Mouse (Mus musculus): ENCODE data around the gene Kif22. TPM values are rescaled to one million over a fixed set of nuclear protein-coding genes. Genes with fewer than 3 reads are reported as not detected.

The Kif22 gene
- 16.5 TPM for polyA plus RNA-seq (2017; shearing (Covaris generic))

GRCm38 (mm10) chr7:127041851-127042672, at the start of gene Kif22:
Kif22 (minus strand) TSS chr7:127042471.

GRCm38 (mm10) chr7:127091114-127091896, 49.0 kb upstream of the Kif22 start, which contains the start of gene AI467606:
AI467606 (plus strand) TSS chr7:127091359.

GRCm38 (mm10) chr7:127087278-127088010, 45.2 kb upstream of the Kif22 start, which contains the start of gene Zg16:
Zg16 (minus strand) TSS chr7:127087328.

GRCm38 (mm10) chr7:127026984-127027726, 15.1 kb downstream of the Kif22 start, which contains the start of gene Maz:
Maz (minus strand) TSS chr7:127027037.

GRCm38 (mm10) chr7:127020901-127021562, 21.2 kb downstream of the Kif22 start, which contains the start of the genes Gm42742 and Prrt2:
Gm42742 (minus strand) TSS chr7:127021097.
Prrt2 (minus strand) TSS chr7:127021211.

GRCm38 (mm10) chr7:127016971-127017949, 25.0 kb downstream of the Kif22 start, which contains the start of gene Pagr1a:
Pagr1a (minus strand) TSS chr7:127017352.

GRCm38 (mm10) chr7:127016481-127016485, 26.0 kb downstream of the Kif22 start, which contains the start of gene Pagr1b:
Pagr1b (minus strand) TSS chr7:127016484.

GRCm38 (mm10) chr7:127014320-127014719, 28.0 kb downstream of the Kif22 start, which contains the start of gene Mvp:
Mvp (minus strand) TSS chr7:127014621.

Other genes with a start within 250 kb of the Kif22 start
- 458 TPM for gene Ppp4c, start 250.0 kb downstream of the Kif22 start, polyA plus RNA-seq (2017; shearing (Covaris generic))
- gene Fam57b, start 244.8 kb downstream of the Kif22 start, polyA plus RNA-seq (2017; shearing (Covaris generic)) = not detected
- not detected for gene 4930451I11Rik, start 210.8 kb downstream of the Kif22 start, polyA plus RNA-seq (2017; shearing (Covaris generic))
- gene Doc2a, start 195.1 kb downstream of the Kif22 start, polyA plus RNA-seq (2017; shearing (Covaris generic)) = not detected
- gene Hirip3, start 180.5 kb downstream of the Kif22 start, polyA plus RNA-seq (2017; shearing (Covaris generic)) = 18.3 TPM
- gene Ino80e, start 180.1 kb downstream of the Kif22 start, polyA plus RNA-seq (2017; shearing (Covaris generic)) = 103 TPM
- 71.5 TPM for gene Taok2, start 157.8 kb downstream of the Kif22 start, polyA plus RNA-seq (2017; shearing (Covaris generic))
- gene Tmem219, start 119.6 kb downstream of the Kif22 start, polyA plus RNA-seq (2017; shearing (Covaris generic)) = 50.5 TPM
- 12.3 TPM for gene Kctd13, start 113.6 kb downstream of the Kif22 start, polyA plus RNA-seq (2017; shearing (Covaris generic))
- not detected for gene Asphd1, start 92.9 kb downstream of the Kif22 start, polyA plus RNA-seq (2017; shearing (Covaris generic))
- 0.65 TPM for gene Sez6l2, start 91.9 kb downstream of the Kif22 start, polyA plus RNA-seq (2017; shearing (Covaris generic))
- gene Cdipt, start 66.6 kb downstream of the Kif22 start, polyA plus RNA-seq (2017; shearing (Covaris generic)) = 358 TPM
- 3.1 TPM for gene Cdiptos, start 66.4 kb downstream of the Kif22 start, polyA plus RNA-seq (2017; shearing (Covaris generic))
- gene Mvp, start 27.9 kb downstream of the Kif22 start, polyA plus RNA-seq (2017; shearing (Covaris generic)) = 61.2 TPM
- gene Pagr1b, start 26.0 kb downstream of the Kif22 start, polyA plus RNA-seq (2017; shearing (Covaris generic)) = 1.2 TPM
- 166 TPM for gene Pagr1a, start 25.1 kb downstream of the Kif22 start, polyA plus RNA-seq (2017; shearing (Covaris generic))
- 47.3 TPM for gene Gm42742, start 21.4 kb downstream of the Kif22 start, polyA plus RNA-seq (2017; shearing (Covaris generic))
- gene Prrt2, start 21.3 kb downstream of the Kif22 start, polyA plus RNA-seq (2017; shearing (Covaris generic)) = 27.4 TPM
- 27.5 TPM for gene Maz, start 15.4 kb downstream of the Kif22 start, polyA plus RNA-seq (2017; shearing (Covaris generic))
- gene Zg16, start 44.9 kb upstream of the Kif22 start, polyA plus RNA-seq (2017; shearing (Covaris generic)) = not detected
- 449 TPM for gene AI467606, start 48.9 kb upstream of the Kif22 start, polyA plus RNA-seq (2017; shearing (Covaris generic))
- 19.6 TPM for gene Qprt, start 79.8 kb upstream of the Kif22 start, polyA plus RNA-seq (2017; shearing (Covaris generic))
- gene Spn, start 95.4 kb upstream of the Kif22 start, polyA plus RNA-seq (2017; shearing (Covaris generic)) = 78.6 TPM
- gene Cd2bp2, start 153.6 kb upstream of the Kif22 start, polyA plus RNA-seq (2017; shearing (Covaris generic)) = 89.7 TPM
- 11.7 TPM for gene Tbc1d10b, start 166.0 kb upstream of the Kif22 start, polyA plus RNA-seq (2017; shearing (Covaris generic))
- 18.9 TPM for gene Mylpf, start 166.4 kb upstream of the Kif22 start, polyA plus RNA-seq (2017; shearing (Covaris generic))
- gene Zfp553, start 190.6 kb upstream of the Kif22 start, polyA plus RNA-seq (2017; shearing (Covaris generic)) = 26.7 TPM
- 480 TPM for gene Sept1, start 190.7 kb upstream of the Kif22 start, polyA plus RNA-seq (2017; shearing (Covaris generic))
- gene Zfp771, start 201.8 kb upstream of the Kif22 start, polyA plus RNA-seq (2017; shearing (Covaris generic)) = 1.8 TPM
- 36.1 TPM for gene Dctpp1, start 218.2 kb upstream of the Kif22 start, polyA plus RNA-seq (2017; shearing (Covaris generic))
- 31.6 TPM for gene Sephs2, start 231.6 kb upstream of the Kif22 start, polyA plus RNA-seq (2017; shearing (Covaris generic))